Mouse (Mus musculus) 3T3-L1 (cell line): ENCODE results near the gene Tnfrsf17.
"Not testable (repeated sequence)": the region's sequence is repeated elsewhere in the genome, so short reads cannot be mapped to it uniquely, and the experiment has no call there.

ENCODE experiments used
- DNase-seq: peaks from one replicate; pipeline ENCODE4 v3.0.0-alpha.2; 2015; ENCODE audit warnings: low read depth, low spot score

The Tnfrsf17 gene

GRCm38 (mm10) chr16:11313512-11313911 is at the start of gene Tnfrsf17:
Gene Tnfrsf17, plus strand, starts transcription at chr16:11313812.
- DNase-seq, result no peak

- DNase-seq, result no peak
Measured at GRCm38 (mm10) chr16:11266556-11266955, 47.1 kb upstream of the Tnfrsf17 start.

GRCm38 (mm10) chr16:11269808-11270207 is 43.8 kb upstream of the Tnfrsf17 start:
- no peak for DNase-seq

- peak; percentile 56 for DNase-seq
Measured at GRCm38 (mm10) chr16:11270642-11271041, 43.0 kb upstream of the Tnfrsf17 start.

GRCm38 (mm10) chr16:11271073-11271472 is 42.5 kb upstream of the Tnfrsf17 start:
- no peak for DNase-seq

- DNase-seq, result no peak
Measured at GRCm38 (mm10) chr16:11276888-11277287, 36.7 kb upstream of the Tnfrsf17 start.

GRCm38 (mm10) chr16:11278778-11279177 is 34.8 kb upstream of the Tnfrsf17 start:
- no peak for DNase-seq

GRCm38 (mm10) chr16:11282655-11283232 is 30.9 kb upstream of the Tnfrsf17 start:
- DNase-seq, result no peak

GRCm38 (mm10) chr16:11284881-11285280 is 28.7 kb upstream of the Tnfrsf17 start:
- DNase-seq, result no peak

- peak; percentile 73 for DNase-seq
Measured at GRCm38 (mm10) chr16:11285949-11286348, 27.7 kb upstream of the Tnfrsf17 start.

GRCm38 (mm10) chr16:11288873-11289272 is 24.7 kb upstream of the Tnfrsf17 start:
- DNase-seq, result not testable (repeated sequence)

GRCm38 (mm10) chr16:11295583-11295982 is 18.0 kb upstream of the Tnfrsf17 start:
- not testable (repeated sequence) for DNase-seq

GRCm38 (mm10) chr16:11297700-11298099 is 15.9 kb upstream of the Tnfrsf17 start:
- peak; percentile 77 for DNase-seq

- DNase-seq, result no peak
Measured at GRCm38 (mm10) chr16:11303741-11304140, 9.9 kb upstream of the Tnfrsf17 start.

- no peak for DNase-seq
Measured at GRCm38 (mm10) chr16:11305531-11305930, 8.1 kb upstream of the Tnfrsf17 start.

- no peak for DNase-seq
Measured at GRCm38 (mm10) chr16:11315786-11316320, 2.2 kb downstream of the Tnfrsf17 start.

- DNase-seq, result no peak
Measured at GRCm38 (mm10) chr16:11316748-11317147, 3.1 kb downstream of the Tnfrsf17 start.

GRCm38 (mm10) chr16:11317324-11317723 is 3.7 kb downstream of the Tnfrsf17 start:
- DNase-seq, result peak; percentile 31

GRCm38 (mm10) chr16:11322409-11323323 is 9.1 kb downstream of the Tnfrsf17 start, which contains the start of gene Snx29:
Gene Snx29, plus strand, starts transcription at chr16:11322908.
- peak; percentile 91 for DNase-seq

- DNase-seq, result peak; percentile 75
Measured at GRCm38 (mm10) chr16:11323324-11324051, 9.9 kb downstream of the Tnfrsf17 start.

- peak; percentile 55 for DNase-seq
Measured at GRCm38 (mm10) chr16:11330081-11330800, 16.6 kb downstream of the Tnfrsf17 start.
